Mouse (Mus musculus) c-Kit-positive CD71-negative TER-119-negative erythroid progenitor cells, embryonic 14.5 days (primary cell): Measurements from ENCODE around the gene Tex37.

Experiments
- DNase-seq: peaks from one replicate; pipeline ENCODE4 v3.0.0-alpha.2; 2013; ENCODE audit warnings: low read depth

The Tex37 gene

DNA sequence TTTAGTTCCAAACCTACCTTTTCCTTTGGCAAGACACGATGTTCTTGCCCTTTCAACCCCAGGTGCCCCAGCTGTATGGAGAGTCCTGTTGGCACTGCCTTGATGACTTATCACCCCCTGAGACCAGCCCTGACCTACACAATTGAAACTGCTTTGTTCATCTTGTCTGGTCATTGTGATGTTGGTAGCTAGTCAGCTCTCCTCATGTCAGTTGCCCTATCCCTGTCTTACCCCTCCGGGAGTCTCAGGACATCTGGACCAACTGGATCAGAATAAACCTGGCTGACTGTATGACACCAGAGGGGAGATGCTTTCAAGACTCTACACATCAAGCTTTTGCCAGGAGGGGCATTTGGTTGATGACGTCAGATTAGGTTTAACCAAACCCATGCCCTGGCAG lies at the start of gene Tex37:
Gene Tex37 (minus strand): TSS at position 101 of the 400 bp plus-strand sequence.
- DNase-seq = no peak

GRCm38 (mm10) chr6:70968291-70968690 lies 49.6 kb upstream of the Tex37 start:
- no peak for DNase-seq

GRCm38 (mm10) chr6:70967422-70967821 lies 48.7 kb upstream of the Tex37 start:
- no peak for DNase-seq

DNA sequence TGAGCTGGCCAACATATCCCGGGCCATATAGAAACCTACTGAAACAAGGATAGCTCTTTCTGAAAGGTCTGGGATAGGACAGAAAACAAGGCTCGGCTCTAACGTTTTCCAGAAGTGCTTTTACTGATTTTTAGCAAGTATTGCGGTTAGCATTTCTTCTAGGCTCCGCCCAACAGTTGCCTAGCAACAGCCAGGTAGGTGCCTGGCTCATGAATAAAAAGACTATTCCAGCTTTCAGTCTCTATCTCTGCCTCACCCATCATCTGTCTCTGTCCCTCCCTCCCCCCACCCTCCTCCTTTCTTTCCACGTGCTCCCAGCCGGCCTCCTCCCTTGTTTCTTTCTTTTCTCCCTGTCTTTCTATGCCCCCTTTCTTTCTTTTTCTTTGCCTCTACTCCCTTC lies 47.0 kb upstream of the Tex37 start:
- DNase-seq = no peak

DNA sequence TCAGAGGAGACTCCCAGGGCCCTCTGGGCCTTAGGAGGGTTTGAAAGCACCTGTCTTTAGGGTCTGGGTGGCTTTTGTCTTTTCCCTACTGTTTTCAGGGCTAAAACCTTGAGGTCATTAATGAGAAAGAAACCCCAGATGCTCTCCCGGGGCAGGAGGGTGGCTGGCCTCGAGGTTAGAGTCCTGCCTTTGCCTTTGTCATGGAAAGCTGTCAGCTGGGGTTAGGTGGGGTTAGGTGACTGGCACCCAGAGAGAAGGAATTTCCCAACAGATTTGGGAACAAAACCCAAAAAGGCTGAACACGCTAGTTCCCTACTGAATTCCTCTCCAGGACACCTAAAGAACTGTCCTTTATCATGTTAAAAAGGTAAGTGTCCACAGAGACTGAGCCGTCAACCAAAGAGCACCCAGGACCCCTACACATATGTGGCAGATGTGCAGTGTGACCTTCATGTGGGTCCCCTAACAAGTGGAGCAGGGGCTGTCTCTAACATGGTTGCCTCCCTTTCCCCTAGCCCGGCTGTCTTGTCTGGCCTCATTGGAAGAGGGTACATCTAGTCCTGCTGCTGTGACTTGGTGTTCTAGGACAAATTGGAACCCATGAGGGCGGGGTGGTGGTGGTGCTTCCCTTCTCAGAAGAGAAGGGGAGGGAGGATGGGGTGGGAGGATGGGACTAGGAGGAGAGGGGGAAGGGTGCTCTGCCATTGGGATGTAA lies 45.5 kb upstream of the Tex37 start:
- no peak for DNase-seq

DNA sequence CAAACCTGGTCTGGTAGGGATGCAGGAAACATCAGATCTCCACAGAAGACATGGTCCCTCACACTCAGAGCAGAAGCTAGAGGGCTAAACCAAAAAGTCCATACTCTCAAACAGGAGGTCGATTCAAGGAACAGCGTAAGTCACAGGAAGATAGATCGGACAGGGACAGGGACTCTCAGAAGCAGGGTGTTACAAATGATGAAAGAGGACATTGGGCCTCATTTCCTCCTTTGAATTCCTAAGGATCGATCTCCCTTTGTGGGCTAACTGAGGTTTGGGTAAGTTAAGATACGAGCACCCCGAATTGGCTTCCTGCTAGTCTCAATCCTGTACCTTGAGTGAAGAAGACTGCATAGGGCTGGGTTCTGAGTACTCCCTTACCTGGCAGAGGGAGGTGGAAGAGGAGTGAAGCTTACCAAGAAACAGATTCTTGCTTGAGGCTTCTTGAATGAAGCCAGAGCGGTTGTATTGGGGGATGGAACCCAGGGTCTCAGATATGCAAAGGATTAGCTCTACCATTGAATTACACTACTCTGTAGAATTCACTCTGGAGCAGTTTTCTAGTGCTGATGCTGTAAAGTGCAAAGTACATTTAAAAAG lies 38.7 kb upstream of the Tex37 start:
- no peak for DNase-seq

DNA sequence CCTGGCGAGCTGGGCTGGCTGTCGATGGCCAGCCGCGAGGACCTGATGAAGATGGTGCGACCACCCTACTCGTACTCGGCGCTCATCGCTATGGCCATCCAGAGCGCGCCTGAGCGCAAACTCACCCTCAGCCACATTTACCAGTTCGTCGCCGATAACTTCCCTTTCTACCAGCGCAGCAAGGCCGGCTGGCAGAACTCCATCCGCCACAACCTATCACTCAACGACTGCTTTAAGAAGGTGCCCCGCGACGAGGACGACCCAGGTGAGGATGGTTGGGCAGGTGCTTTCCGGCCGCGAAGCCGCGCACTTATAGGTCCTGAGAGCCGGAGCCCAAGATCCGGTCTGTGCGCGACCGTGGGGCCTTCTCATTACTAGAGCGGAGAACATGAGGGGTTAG lies 38.2 kb upstream of the Tex37 start:
- DNase-seq = no peak

DNA sequence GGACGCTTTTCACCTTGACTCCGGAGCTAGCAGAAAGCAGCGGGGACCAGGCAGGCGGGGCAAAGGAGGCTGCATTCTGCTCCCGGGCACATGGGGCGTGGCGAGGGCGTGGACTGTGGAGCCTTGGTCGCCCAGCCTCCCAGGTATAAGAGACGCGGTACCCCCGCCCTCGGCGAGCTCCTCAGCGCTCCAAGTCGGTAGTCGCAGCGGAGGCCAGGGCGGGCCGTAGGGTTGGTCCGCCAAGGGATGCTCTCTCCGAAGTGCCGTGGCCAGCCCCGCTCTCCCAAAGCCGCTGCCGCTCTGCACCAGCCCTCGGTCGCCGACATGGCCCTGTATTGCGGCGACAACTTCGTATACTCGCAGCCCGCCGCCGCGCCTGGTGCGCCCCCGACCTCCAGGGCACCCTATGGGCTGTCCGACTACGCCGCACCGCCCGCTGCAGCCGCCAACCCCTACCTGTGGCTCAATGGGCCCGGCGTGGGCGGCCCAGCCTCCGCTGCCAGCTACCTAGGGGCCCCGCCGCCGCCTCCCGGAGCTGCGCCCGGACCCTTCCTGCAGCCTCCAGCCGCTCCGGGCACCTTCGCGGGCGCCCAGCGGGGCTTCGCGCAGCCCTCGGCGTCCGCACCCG lies 37.7 kb upstream of the Tex37 start, which contains the start of gene Foxi3:
Gene Foxi3 (plus strand): TSS at position 247 of the 628 bp plus-strand sequence.
- no peak for DNase-seq

DNA sequence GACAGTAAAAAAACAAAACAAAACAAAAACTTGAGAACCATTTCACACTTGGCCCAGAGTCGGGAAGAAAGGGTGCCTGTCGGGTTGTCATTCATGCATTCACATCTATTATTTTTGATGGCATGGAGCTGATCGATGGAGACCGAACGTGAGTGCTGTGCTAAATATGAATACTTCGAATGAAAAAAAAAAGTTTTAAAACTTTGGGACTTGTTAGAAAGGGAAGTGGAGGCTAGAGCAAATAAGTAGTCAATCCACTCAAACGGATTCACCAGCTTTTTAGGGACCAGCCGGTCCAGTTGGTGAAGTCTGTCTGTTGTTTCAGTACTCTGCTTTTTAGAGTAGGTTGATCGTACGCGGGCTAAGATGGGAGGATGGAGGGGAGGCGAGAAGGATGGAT lies 37.1 kb upstream of the Tex37 start:
- no peak for DNase-seq

DNA sequence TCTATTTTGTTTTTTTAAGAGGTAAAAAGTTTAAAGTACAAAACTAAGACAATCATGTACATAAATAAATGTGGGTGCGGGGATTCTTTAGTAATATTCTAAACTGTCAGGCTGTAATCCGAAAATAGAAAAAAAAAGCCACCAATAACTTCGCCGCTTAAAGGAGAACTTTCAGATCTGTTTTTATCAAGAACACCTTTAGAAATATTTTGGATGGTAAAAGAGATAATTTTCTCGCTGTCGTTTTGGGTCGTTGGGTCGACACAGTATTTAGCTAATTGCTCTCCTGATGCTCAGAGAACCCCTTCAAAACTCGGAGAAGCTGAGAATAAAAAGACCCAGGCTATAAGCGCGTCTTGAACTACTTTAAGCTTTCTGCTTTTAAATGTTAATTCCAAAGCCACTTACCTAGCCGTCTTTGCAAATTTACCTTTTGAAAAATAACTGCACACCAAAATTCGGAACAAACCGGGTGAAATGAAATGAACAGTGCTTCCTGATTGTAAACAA lies 36.6 kb upstream of the Tex37 start:
- DNase-seq = no peak

DNA sequence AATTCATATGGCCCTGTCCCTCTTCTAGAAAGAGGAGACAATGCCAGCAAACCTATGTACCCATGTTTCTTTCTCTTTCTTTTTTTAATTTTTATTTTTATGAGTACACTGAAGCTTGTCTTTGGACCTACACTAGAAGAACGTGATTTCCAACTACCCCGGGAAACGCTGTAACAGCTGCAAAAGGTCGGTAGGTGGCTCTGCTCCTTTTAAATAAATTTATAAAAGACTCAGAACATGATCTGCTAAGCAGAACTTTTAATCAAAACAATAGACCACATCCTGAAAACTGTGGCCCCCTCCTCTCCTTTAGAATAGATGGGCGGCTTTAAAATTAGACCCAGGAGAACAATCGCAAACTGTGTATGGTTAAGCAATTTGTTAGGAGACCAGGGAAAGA lies 35.3 kb upstream of the Tex37 start:
- DNase-seq = no peak

DNA sequence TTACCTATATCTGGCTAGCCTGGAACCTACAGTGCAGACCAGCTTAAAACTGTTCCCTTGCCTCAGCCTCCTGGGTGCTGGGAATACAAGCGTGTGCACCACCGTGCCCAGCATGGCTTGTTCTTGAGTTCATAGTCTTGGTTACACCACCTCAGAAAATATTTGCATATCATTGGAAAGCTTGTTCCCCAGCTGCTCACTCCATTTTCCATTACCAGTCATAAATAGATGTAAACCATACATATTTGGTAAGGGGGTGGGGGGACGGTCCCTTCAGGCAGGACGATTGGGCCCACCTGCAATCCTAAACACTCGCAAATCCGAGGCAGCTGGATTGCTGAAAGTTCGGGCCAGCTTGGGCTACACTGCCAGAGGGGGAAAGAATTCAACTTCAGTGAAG lies 34.5 kb upstream of the Tex37 start:
- no peak for DNase-seq

DNA sequence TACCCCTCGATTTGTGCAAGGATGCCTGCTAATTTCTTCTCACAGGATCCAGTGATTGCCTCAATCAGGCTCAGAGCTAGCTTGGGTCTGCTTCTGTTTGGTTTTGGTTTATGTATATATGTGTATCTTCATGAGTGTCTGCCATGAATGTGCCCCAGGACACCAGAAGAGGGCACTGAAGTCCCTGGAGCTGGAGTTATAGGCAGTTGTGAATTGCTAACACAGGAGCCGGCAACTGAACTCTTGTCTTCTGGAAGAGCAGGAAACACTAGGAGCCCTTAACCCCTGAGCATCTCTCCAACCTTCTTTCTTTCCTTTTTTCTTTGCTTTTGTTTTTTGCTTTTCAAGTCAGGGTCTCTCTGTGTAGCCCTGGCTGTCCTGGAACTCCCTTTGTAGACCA lies 13.1 kb upstream of the Tex37 start:
- no peak for DNase-seq

DNA sequence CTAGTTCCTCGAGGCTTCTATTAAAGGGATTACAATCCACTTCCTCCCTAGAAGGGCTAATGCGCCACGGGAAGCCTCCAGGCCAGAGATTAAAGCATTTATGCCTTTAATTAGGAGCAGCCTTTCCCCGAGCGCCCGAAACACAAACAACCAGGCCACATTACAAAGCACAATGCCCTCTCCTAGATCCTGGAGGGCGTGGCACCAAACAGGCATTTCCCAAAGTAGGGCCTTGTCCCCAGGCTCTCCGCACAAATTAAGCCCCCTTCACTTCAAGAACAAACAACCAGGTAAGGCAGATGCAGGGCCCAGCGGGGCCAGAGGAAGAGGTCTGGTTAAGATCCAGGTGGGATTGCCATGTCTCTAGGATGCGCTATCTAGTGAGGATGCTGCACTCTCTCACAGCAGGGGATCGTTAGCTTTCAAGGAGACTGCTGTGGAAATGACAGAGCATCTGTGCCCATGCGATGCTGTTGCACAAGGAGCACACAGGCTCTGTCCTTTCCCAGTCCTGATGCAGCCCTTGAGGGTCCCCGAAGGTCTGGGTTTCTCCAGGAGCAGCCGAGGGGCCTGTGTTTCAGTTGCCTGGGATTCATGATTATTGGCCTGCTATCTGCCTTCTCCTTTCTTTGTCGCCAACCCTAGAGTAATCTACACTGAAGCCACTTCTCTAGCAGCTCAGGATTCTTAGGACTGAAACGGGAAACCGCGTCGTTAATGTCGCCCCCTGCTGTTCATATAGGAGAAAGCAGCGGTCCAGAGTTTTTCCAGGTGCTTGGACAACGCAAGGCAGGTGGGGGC lies 2.7 kb upstream of the Tex37 start:
- peak; percentile 31 for DNase-seq

DNA sequence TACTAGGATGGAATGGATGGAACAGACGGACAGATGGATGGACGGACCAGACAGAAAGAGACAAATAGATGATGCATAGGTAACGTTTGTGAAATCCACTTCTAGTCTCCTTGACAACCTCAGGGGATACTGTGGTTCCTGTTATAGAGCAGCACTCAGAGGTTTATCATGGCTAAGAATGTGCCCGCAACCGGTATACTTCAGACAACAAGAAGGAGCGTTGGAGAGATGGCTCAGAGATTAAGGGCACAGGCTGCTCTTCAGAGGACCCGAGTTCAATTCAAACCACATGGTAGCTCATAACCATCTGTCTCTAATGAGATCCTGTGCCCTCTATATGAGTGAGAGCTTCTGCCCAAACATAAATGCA lies 6.3 kb downstream of the Tex37 start:
- DNase-seq = no peak

DNA sequence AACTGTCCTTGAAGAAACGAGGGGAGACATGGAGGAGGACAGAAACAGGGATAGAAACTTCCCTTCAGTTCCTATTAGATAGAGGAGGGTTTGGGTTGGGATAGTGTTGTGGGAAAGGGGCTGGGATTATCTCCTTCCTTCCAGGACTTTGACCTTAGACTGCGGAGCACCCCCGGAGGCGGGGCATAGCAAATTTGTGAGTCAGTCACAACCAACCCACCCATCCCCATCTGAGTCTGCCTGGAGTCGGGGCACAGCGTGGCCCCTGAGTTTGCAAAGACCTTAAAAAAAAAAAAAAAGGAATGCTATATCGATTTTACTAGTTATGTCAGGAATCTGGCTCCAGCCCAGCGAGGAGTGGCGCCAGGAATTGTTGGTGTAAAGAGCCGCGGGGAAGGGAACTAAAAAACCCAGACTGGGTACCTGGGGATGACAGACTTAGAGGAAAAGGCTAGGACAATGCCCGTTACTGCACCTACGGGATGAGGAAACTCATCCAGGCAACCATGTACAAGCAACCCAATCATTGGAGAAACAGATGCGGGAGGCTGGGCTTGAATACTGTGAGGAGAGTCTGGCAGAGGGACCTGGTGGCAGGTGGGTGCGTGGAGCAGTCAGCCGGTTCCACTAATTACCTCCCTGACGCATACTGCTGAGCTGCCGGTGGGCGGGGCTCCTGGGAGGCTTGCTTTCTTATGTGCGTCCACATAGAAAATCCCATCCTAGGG lies 6.9 kb downstream of the Tex37 start:
- no peak for DNase-seq

- DNase-seq = no peak
Measured at GRCm38 (mm10) chr6:70910285-70910684, 8.4 kb downstream of the Tex37 start.

- DNase-seq = no peak
Measured at GRCm38 (mm10) chr6:70909572-70909971, 9.2 kb downstream of the Tex37 start.

DNA sequence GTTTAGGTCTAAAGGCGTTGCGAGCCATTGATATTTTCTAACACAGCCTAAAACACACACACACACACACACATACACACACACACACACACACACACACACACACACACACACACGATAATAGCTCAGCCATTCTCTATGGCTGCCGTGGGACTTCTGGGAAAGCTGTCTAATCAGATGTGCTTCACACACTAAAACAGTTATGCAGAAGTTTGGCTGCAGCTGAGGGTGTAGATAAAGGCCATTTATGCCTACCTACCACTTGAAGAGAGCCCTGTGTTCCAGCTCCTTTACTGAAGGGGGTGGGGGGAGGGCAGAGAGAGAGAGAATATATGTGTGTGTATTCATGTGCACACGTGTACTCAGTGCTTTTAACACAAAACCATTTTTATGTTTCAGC lies 15.0 kb downstream of the Tex37 start:
- no peak for DNase-seq

- DNase-seq = no peak
Measured at GRCm38 (mm10) chr6:70899594-70900003, 19.1 kb downstream of the Tex37 start.

DNA sequence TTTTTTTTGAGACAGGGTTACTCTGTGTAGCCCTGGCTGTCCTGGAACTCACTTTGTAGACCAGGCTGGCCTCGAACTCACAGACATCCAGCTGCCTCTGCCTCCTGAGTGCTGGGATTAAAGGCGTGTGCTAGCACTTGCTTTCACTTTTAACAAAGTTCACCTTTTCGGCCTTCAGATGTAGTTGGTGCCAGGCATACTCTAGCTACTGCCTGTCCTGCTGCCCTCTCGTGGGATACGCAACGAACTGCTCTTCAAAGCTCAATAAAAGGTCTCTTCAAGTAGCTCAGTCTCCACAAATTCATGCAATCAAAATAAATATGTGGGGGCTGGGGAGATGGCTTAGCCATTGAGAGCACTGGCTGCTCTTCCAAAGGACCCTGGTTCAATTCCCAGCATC lies 20.6 kb downstream of the Tex37 start:
- DNase-seq = no peak

DNA sequence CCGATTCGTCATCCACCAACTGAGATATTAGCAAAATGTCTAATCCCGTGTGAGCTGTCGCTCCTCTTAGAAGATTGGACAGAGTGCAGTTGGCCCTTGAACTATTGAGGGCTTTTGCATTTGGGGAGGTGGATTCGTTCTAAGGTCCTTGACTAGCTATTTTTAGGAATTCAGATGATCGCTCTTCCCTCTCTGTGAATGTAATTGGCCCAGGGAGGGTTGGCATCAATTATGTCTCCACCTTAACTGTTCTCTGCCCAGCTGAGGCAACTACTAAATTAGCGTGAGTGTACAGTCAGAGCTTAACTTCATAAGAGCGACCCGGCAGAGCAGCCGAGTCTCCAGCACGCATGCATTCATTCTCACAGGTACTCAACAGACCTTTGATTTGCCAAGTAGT lies 30.7 kb downstream of the Tex37 start:
- no peak for DNase-seq
